Mouse (Mus musculus) spleen, adult 2 months (tissue): ENCODE results near the gene Gm6268.

Source experiments
- CTCF ChIP-seq: fragments of 200-500 bp; IDR thresholded peaks from 2 replicates; pipeline ENCODE4 v1.5.1; 2011; ENCODE audit warnings: mild to moderate bottlenecking, inconsistent platforms; ENCODE audit not compliant: insufficient read depth, insufficient read length, insufficient replicate concordance; ENCODE audit errors: extremely low read depth
- POLR2A ChIP-seq: fragments of 200-500 bp; IDR thresholded peaks from 2 replicates; pipeline ENCODE4 v1.6.1; 2011; ENCODE audit warnings: low read depth, low read length, inconsistent platforms

- no peak for TF ChIP-seq CTCF
- TF ChIP-seq POLR2A, result no peak
These were observed at the start of gene Gm6268 for GRCm38 (mm10) chrX:36400980-36401379.
